Mouse (Mus musculus) midbrain, embryonic 13.5 days (tissue): ENCODE results near the gene Rab22a. TPM values are rescaled to one million over a fixed set of nuclear protein-coding genes. Genes with fewer than 3 reads are reported as not detected.
"Not testable (repeated sequence)": the region's sequence is repeated elsewhere in the genome, so short reads cannot be mapped to it uniquely, and the experiment has no call there.

Experiments
- ATAC-seq: fragments of 200-750 bp; cut with Nextera tagmentation; 2 replicates; pipeline ENCODE4 v1.8.0; 2017; ENCODE audit warnings: mild to moderate bottlenecking, moderate TSS enrichment, moderate library complexity
- H3K27ac ChIP-seq: fragments of 300-500 bp; sonication (generic); 2 replicates; pipeline ENCODE4 v1.5.1; 2015; ENCODE audit warnings: inconsistent platforms, mild to moderate bottlenecking, moderate library complexity
- H3K27me3 ChIP-seq: fragments of 300-500 bp; sonication (generic); 2 replicates; pipeline ENCODE4 v1.6.1; 2015; ENCODE audit warnings: mild to moderate bottlenecking, inconsistent platforms
- H3K36me3 ChIP-seq: fragments of 300-500 bp; sonication (generic); 2 replicates; pipeline ENCODE4 v1.6.1; 2015; ENCODE audit warnings: mild to moderate bottlenecking, inconsistent platforms
- H3K4me1 ChIP-seq: fragments of 300-500 bp; sonication (generic); replicated peaks from 2 replicates; pipeline ENCODE4 v1.6.1; 2015; ENCODE audit warnings: inconsistent platforms
- H3K4me2 ChIP-seq: fragments of 300-500 bp; sonication (generic); replicated peaks from 2 replicates; pipeline ENCODE4 v1.6.1; 2015; ENCODE audit warnings: moderate library complexity, mild to moderate bottlenecking, inconsistent platforms
- H3K4me3 ChIP-seq: fragments of 300-500 bp; sonication (generic); replicated peaks from 2 replicates; pipeline ENCODE4 v1.5.1; 2015; ENCODE audit warnings: mild to moderate bottlenecking, inconsistent platforms
- H3K9ac ChIP-seq: fragments of 300-500 bp; sonication (generic); replicated peaks from 2 replicates; pipeline ENCODE4 v1.6.1; 2015; ENCODE audit warnings: mild to moderate bottlenecking, inconsistent platforms
- H3K9me3 ChIP-seq: fragments of 300-500 bp; sonication (generic); 2 replicates; pipeline ENCODE4 v1.6.1; 2016; ENCODE audit warnings: mild to moderate bottlenecking, inconsistent platforms
- WGBS: fragments of 180-500 bp; shearing (Covaris S2); methylation state at CpG from one replicate; pipeline ENCODE4 v1.1.7; 2015; 5-methylcytosine and 5-hydroxymethylcytosine counted together
- polyA plus RNA-seq: library from polyadenylated mRNA; unstranded; fragments of >200 nt; fragmentation: Nextera tagmentation; extraction: Ambion mirVana; gene quantifications from 2 replicates; pipeline ENCODE4 v1.2.1, GENCODE M21; 2015

Rab22a gene
- polyA plus RNA-seq: 32.8 and 33.5 TPM in 2 replicates

DNA sequence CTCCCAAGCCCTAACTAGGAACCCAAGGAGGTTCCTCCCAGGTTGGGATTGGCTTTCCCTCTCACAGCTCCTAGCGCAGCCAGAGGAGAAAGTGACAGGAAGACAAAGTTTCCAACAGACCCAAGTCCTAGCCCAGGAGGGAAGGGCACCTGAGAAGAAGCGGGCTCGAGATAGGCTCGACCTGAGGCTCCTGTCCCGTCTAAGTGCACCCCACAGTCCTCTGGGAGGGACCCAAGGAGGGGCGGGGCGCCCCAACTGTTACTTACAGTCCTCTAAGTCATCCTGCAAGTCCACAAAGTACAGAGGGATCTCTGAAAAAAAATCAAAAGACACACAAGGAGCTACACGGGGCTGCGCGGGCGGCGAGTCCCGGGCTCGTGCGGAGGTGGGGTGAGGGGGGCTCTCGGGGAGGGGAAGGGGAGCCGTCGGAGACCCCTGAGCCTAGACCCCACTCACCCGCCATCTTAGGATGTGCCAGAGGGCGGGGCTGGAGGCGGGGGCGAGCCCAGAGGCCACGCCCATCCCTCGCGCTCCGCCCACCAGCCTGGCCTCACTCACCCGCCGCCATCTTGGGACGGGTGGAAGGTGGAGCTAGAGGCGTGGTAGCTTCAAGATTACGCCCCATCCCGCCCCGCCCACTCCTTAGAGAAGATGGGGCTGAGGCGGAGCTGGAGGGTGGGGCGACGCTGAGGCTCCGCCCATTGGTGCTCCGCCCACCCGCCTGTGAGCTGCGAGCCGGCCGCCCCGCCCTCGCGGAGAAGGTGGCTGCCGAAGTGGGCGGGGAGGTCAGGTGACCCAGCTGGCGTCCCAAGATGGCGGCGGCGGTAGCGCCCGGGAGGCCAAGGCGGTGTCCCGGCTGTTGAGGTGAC is at the start of gene Rab22a:
TSS of gene Rab22a (plus strand) at position 704 of the 869 bp plus-strand sequence.
- Histone ChIP-seq H3K4me3 (peak within 1 kb of the TSS; percentile 82), H3K4me2 (peak within 1 kb of the TSS; percentile 80), H3K9ac (peak within 1 kb of the TSS; percentile 85), H3K36me3 (peaks cover 24% of the 10 kb centered on the region), H3K27ac (peak within 1 kb of the TSS; percentile 45; the same call in 1 of the 2 replicates), H3K27me3 (no peaks in the 10 kb centered on the region), H3K9me3 (no peaks in the 10 kb centered on the region), H3K4me1 (peaks cover 45% of the 10 kb centered on the region)
- under 1% methylated on average over 52 of the region's 55 CpGs for WGBS
- peak; percentile 95 for ATAC-seq

DNA sequence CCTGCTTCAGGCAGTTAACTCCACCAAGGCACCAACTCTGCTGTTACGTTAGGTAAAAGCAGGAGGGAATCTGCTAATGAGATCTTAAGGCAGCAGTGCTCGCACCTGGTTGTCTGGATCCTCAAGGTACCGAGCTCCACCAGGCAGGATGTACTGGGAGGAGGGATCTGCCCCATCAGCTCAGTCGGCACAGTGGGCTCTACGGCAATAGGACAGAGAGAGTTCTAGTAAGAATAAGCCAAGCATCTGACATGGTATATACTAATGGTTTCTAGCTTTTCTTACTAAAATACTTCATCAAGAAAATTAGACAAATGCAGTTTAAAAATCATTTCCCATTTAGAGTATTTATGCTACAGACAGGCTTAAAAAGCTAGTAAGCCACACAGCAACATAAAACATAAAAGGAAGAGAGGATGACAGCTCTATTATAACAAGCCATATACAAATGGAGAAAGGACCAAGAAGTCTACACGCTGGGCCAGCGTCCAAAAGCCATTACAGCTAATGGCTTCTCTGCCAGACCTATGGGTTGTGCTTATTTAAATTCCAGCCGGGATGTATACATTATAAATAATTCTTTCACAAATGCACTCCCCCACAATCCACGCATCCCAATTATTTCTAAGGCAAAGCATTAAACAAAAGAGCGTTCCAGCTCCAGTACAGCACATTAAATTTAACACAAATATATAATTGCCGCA is 44.0 kb upstream of the Rab22a start:
- 0 out of 2 replicates have a peak, but pooled peaks cover 3% of the 10 kb centered on the region for H3K4me1 ChIP-seq
- H3K27me3 ChIP-seq: no peaks in the 10 kb centered on the region
- H3K27ac ChIP-seq: no peak overlapping the region
- peaks cover 16% of the 10 kb centered on the region for H3K36me3 ChIP-seq
- ATAC-seq: no peak
- WGBS: 84% methylated on average over 11 of the region's 11 CpGs
- H3K4me3 ChIP-seq: no peak overlapping the region
- H3K9me3 ChIP-seq: no peaks in the 10 kb centered on the region
- H3K9ac ChIP-seq: no peak overlapping the region
- no peak overlapping the region for H3K4me2 ChIP-seq

DNA sequence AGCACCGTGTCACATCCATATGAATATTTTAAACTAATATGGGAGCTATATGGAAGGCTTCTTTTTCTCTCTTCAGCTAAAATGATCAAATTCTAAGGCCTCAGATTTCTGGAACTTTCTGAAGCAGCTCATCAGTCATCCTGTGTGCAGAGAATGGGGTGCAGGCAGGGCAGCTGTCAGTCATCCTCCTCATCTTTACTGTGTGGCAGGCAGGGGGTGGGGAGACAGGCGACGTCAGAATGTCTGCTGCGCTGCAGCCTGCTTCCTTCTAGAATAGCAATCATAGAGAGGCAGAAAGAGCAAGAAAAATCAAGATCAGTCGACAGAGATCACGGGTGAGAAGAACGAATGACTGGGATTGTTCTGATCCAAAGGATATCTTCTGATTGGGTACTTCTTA is 43.4 kb upstream of the Rab22a start:
- Histone ChIP-seq H3K36me3 (peaks cover 16% of the 10 kb centered on the region), H3K4me1 (0 out of 2 replicates have a peak, but pooled peaks cover under 1% of the 10 kb centered on the region), H3K9me3 (no peaks in the 10 kb centered on the region), H3K4me3 (no peak overlapping the region), H3K4me2 (no peak overlapping the region), H3K27ac (no peak overlapping the region), H3K9ac (no peak overlapping the region), H3K27me3 (no peaks in the 10 kb centered on the region)
- ATAC-seq: no peak
- 74% methylated on average over 7 of the region's 7 CpGs for WGBS

DNA sequence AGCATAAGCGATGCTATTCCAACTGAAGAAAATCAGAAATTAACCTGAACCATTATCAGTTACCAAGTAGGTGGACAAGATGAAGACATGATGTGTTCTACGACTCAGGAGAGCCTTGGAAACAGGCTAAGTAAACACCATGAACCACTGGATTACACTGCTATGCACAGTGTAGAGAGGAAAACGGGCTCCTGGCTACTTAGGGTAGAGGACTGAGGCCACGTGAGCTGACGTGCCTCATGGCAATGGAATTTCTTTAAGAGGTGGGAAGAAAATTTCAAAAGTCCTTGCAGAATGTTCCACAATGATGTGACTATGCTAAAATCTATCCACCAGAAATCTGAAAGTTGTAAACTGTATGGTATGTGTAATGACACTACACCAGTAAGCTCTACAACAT is 40.4 kb upstream of the Rab22a start:
- WGBS: 92% methylated on average over 5 of the region's 5 CpGs
- H3K27ac ChIP-seq: no peak overlapping the region
- peaks cover 11% of the 10 kb centered on the region for H3K4me1 ChIP-seq
- no peaks in the 10 kb centered on the region for H3K27me3 ChIP-seq
- no peaks in the 10 kb centered on the region for H3K9me3 ChIP-seq
- H3K36me3 ChIP-seq: peaks cover 8% of the 10 kb centered on the region
- H3K4me2 ChIP-seq: no peak overlapping the region
- no peak overlapping the region for H3K4me3 ChIP-seq
- ATAC-seq: no peak
- H3K9ac ChIP-seq: no peak overlapping the region

DNA sequence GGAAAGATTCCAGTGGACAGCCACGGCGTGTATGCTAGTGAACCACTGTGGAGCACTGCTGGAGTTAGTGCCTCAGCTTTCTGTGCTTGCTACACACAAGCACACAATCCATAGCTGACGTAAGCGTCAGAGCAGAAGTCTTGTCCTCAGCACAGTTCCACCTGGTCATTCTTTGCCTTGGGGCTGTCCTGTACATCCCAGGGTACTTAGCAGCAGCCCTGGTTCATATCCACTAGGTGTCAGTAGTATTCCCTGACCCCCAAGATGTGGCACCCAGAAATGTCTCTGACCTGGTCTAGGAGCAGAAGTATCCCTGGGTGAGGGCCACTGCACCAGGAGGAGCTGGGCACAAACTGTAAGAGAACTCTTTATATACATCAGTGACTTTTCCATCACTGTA is 38.9 kb upstream of the Rab22a start:
- WGBS: 94% methylated on average over 4 of the region's 4 CpGs
- no peaks in the 10 kb centered on the region for H3K36me3 ChIP-seq

DNA sequence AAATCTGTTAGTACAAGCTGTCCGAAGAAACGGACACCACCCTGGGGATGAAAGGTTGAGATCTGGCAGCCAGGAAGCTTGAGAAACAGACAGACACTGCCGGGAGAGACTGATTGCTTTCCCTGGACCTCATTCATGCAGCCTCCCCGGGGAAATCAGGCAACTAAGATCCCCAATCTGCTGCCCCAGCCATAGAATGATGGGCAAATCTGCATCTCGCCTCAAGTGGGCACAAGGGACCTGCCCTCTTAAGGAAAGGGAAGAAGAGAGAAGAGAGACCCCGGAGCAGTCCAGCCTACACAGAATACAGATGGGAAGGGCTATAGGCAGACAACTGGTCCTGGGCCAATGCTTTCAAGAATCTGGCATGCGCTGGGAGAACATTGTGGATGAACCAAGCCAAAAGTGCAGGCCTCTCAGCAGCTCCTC is 37.4 kb upstream of the Rab22a start:
- 54% methylated on average over 7 of the region's 7 CpGs for WGBS
- no peak overlapping the region for H3K27ac ChIP-seq
- peak; percentile 43; the same call in 1 of the 2 replicates for ATAC-seq

More for the DNA sequence above, 38.9 kb upstream of the Rab22a start:
- Histone ChIP-seq H3K27ac (no peak overlapping the region), H3K9me3 (no peaks in the 10 kb centered on the region), H3K27me3 (no peaks in the 10 kb centered on the region), H3K4me2 (no peak overlapping the region), H3K9ac (no peak overlapping the region), H3K4me3 (no peak overlapping the region), H3K4me1 (peaks cover 11% of the 10 kb centered on the region)
- no peak for ATAC-seq

DNA sequence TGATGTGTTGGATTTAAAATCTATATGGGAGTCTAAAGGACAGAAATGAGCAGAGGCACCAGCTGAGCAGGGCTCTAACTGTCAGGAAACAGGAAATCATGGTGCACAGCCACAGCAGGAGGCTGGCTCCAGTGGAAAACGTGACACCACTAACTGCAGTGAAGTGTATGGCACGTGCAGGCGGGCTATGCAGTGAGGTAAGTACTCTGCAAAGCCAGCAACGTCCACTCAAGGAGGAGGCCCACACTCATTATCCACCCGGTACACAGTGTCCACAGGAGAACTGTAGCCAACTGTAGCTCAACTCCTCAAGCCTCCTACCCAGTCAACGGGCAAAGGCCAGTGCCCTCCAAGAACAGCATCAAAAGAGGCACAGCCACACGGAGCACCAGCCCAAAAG is 34.9 kb upstream of the Rab22a start:
- no peak for ATAC-seq
- no peaks in the 10 kb centered on the region for H3K9me3 ChIP-seq
- no peak overlapping the region for H3K27ac ChIP-seq
- no peak overlapping the region for H3K4me3 ChIP-seq
- H3K4me1 ChIP-seq: peaks cover 11% of the 10 kb centered on the region
- no peaks in the 10 kb centered on the region for H3K27me3 ChIP-seq
- 81% methylated on average over 7 of the region's 7 CpGs for WGBS
- no peak overlapping the region for H3K4me2 ChIP-seq
- H3K9ac ChIP-seq: no peak overlapping the region
- no peaks in the 10 kb centered on the region for H3K36me3 ChIP-seq

More for the DNA sequence above, 37.4 kb upstream of the Rab22a start:
- no peak overlapping the region for H3K4me2 ChIP-seq
- H3K4me3 ChIP-seq: no peak overlapping the region
- no peaks in the 10 kb centered on the region for H3K36me3 ChIP-seq
- H3K9me3 ChIP-seq: no peaks in the 10 kb centered on the region
- H3K27me3 ChIP-seq: no peaks in the 10 kb centered on the region
- peaks cover 11% of the 10 kb centered on the region for H3K4me1 ChIP-seq
- H3K9ac ChIP-seq: no peak overlapping the region

DNA sequence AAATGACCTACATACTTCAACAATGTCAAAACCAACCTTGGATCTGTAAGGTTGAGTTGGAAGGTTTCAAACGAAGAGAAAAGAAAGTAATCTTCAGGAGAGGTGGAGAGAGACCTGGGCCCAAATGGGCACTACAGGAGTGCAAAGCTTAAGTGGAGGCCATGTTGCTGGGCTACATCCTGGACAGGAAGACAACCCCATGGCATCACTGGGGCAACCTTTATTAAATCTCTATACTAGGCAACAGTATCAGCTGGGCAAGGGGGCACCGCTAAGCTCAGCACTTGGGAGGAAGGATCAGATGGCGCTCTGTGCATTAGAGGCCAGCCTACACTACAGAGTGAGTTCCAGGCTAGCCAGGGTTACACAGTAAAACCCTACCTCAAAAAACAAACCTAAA is 33.8 kb upstream of the Rab22a start:
- no peak for ATAC-seq
- no peak overlapping the region for H3K4me3 ChIP-seq

DNA sequence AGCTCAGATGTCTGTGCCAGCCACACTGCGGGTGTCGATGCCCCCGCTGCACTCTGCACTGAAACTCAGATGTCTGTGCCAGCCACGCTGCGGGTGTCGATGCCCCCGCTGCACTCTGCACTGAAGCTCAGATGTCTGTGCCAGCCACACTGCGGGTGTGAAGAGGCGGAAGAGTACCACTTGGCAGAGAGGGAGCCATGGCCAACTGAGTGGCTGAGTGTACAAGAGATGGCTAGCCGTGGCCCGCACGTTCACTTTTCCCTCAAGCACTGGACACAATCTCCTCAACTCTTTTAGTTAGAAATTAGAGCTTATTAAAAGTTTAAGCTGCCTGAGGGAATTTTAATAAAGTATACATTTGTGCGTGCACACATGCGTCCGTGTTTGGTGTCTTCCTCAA is 25.5 kb upstream of the Rab22a start:
- H3K4me2 ChIP-seq, H3K9ac ChIP-seq, H3K9me3 ChIP-seq, H3K27me3 ChIP-seq, H3K27ac ChIP-seq, H3K4me3 ChIP-seq, H3K36me3 ChIP-seq, ATAC-seq, H3K4me1 ChIP-seq: not testable (repeated sequence)
- 96% methylated on average over 15 of the region's 15 CpGs for WGBS

More for the DNA sequence above, 33.8 kb upstream of the Rab22a start:
- H3K36me3 ChIP-seq: no peaks in the 10 kb centered on the region
- 87% methylated on average over 3 of the region's 3 CpGs for WGBS
- H3K4me1 ChIP-seq: peaks cover 11% of the 10 kb centered on the region
- no peak overlapping the region for H3K9ac ChIP-seq
- no peaks in the 10 kb centered on the region for H3K27me3 ChIP-seq
- H3K27ac ChIP-seq: no peak overlapping the region
- H3K9me3 ChIP-seq: no peaks in the 10 kb centered on the region
- no peak overlapping the region for H3K4me2 ChIP-seq

DNA sequence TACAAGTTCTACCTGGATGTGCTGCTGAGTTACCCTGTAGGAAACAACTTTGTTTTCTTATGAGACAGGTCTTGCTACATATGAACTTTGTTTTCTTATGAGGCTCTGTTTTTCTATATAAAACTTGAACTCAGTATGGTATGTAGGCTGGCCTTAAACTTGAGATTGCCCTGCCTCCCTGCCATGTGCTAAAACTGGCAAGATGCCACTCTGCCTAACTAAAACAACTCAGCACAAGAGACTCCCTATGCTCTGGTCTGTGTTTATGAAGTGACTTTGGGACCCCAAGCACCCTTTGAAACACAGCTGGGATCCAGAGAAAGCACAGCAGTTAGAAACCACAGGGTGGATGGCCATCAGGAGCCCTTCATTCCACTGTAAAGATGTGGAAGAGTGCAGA is 18.2 kb upstream of the Rab22a start:
- no peaks in the 10 kb centered on the region for H3K27me3 ChIP-seq
- no peak overlapping the region for H3K27ac ChIP-seq
- ATAC-seq: no peak
- H3K4me3 ChIP-seq: no peak overlapping the region
- H3K4me2 ChIP-seq: no peak overlapping the region
- H3K4me1 ChIP-seq: no peaks in the 10 kb centered on the region
- H3K9ac ChIP-seq: no peak overlapping the region
- no peaks in the 10 kb centered on the region for H3K9me3 ChIP-seq
- peaks cover 8% of the 10 kb centered on the region; the same call in 1 of the 2 replicates for H3K36me3 ChIP-seq

DNA sequence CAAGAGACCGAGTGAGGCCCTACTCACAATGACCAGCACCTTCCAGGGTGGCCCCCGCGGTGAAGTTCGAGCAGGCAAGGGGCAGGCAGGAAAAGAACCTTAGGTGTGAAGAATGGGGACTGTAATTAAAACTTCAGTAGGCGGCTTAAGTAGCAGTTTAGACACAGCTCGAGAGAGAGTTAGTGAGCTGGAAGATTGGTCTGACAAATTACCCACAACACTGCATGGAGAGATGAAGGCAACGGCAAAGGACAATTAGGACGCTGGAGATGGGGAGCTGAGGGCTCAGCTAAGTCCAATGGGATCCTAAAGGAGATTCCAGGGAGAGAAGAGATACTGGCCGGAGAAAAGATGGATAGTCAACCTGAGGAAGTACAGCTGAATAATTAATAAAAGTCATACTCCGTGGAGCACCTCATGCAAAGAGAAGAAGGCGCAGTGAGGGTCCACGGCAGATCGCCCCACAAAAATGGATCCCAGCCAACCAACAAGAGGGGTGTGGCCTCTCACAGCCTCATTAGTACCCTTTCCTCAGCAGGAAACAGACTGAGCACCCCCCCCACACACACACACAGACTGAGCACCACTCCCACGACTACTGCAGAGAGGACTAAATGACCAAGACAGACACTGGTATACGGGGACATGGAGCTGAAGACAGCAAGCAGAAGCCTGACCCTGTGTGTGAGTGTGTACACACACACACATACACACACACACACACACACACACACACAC is 17.1 kb upstream of the Rab22a start:
- Histone ChIP-seq H3K27ac (no peak overlapping the region), H3K4me2 (no peak overlapping the region), H3K27me3 (no peaks in the 10 kb centered on the region), H3K9me3 (no peaks in the 10 kb centered on the region), H3K4me3 (no peak overlapping the region), H3K9ac (no peak overlapping the region), H3K36me3 (peaks cover 5% of the 10 kb centered on the region; the same call in 1 of the 2 replicates), H3K4me1 (peaks cover under 1% of the 10 kb centered on the region; the same call in 1 of the 2 replicates)
- ATAC-seq: no peak
- WGBS: 62% methylated on average over 14 of the region's 15 CpGs
